Mouse (Mus musculus): ENCODE results near the gene Tmem30a.

The Tmem30a gene

GRCm38 (mm10) chr9:79792841-79793835, at the start of gene Tmem30a:
TSS of gene Tmem30a (minus strand) at chr9:79793507.
- peak; percentile 99 for DNase-seq (ENCODE audit: low read depth, low spot score)

GRCm38 (mm10) chr9:79842615-79843014, 49.3 kb upstream of the Tmem30a start:
- DNase-seq (ENCODE audit: low read depth, low spot score), result no peak

DNA sequence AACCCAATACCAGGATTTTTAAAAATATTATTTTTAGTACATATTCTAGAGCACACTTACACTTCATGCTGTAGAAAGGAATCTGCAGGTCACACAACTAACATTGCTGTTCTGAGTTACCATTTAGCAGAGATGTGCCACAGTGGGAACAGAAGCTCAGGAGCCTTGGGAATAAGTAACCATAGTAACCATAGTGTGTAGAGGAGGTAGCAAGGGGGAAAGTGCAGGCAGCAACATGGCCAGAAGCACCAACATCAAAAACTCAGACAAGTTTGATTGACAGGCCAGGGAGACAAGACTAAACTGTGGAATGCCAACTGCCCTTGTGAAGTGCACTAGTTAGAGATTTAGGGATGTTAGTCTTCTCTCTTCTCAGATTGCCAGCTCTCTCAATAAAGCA, 48.7 kb upstream of the Tmem30a start:
- DNase-seq (ENCODE audit: low read depth, low spot score), result no peak

- no peak for DNase-seq (ENCODE audit: low read depth, low spot score)
These were observed 38.0 kb upstream of the Tmem30a start for GRCm38 (mm10) chr9:79831294-79831693.

DNA sequence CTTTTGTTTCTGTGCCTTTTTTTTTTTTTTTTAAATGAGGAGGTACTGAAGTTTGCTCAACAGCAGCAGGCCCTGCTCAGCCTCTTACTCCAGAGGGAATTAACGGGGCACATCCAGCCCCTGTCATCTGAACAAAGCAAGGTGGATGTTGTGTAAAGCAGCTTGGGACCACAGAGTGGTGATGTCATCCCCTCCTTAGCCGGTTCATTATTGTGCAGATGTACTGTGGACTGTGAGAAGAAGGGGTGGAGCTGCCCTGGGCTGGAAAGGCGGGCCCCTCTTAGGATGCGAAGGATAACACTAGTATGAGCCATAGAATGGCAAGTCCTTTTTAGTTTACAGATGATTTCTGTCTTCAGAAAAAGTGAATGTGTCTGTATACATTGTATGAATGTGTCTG, 37.6 kb upstream of the Tmem30a start:
- DNase-seq (ENCODE audit: low read depth, low spot score), result no peak

GRCm38 (mm10) chr9:79829842-79830800, 36.8 kb upstream of the Tmem30a start:
- no peak for DNase-seq (ENCODE audit: low read depth, low spot score)

DNA sequence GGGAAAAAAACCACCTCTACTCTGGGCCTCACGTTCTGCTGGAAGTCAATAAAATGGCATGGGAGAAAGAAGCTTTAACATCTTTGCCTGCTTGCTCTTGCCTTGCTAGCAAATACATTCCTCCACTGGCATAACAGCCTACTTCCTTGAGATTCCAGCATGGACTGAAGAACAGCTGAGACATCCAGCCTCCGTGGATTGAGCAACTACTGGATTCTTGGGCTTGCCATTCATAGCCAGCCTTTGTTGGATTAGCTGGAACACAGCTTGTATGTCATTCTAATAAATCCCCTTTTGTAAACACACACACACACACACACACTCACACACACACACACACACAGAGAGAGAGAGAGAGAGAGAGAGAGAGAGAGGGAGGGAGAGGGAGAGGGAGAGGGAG, 33.8 kb upstream of the Tmem30a start:
- DNase-seq (ENCODE audit: low read depth, low spot score), result no peak

GRCm38 (mm10) chr9:79825526-79825925, 32.2 kb upstream of the Tmem30a start:
- DNase-seq (ENCODE audit: low read depth, low spot score), result no peak

- DNase-seq (ENCODE audit: low read depth, low spot score), result no peak
These were observed 30.5 kb upstream of the Tmem30a start for GRCm38 (mm10) chr9:79823856-79824255.

- DNase-seq (ENCODE audit: low read depth, low spot score), result no peak
These were observed 30.1 kb upstream of the Tmem30a start for GRCm38 (mm10) chr9:79823438-79823837.

DNA sequence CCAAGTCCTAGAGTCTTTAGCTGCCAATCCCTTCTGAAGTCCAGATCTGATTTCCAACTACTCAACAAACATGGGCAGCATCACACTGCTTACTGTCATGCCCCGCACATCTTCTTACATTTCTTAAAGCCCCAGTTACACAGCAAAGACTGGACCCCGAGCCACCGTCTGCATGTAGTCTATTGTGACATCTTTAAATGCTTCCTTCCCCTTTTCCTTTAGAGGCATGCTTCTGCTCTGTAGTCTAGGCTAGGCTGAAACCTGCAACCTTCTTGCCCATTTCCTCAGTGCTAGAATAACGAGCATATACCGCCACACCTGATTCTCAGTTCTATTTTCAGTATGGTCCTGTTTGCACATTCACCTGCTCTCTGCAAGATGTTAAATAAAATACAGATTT, 23.2 kb upstream of the Tmem30a start:
- DNase-seq (ENCODE audit: low read depth, low spot score), result no peak

GRCm38 (mm10) chr9:79816013-79816412, 22.7 kb upstream of the Tmem30a start:
- DNase-seq (ENCODE audit: low read depth, low spot score), result no peak

- DNase-seq (ENCODE audit: low read depth, low spot score), result peak; percentile 5
These were observed 21.3 kb upstream of the Tmem30a start for GRCm38 (mm10) chr9:79814592-79814991.

DNA sequence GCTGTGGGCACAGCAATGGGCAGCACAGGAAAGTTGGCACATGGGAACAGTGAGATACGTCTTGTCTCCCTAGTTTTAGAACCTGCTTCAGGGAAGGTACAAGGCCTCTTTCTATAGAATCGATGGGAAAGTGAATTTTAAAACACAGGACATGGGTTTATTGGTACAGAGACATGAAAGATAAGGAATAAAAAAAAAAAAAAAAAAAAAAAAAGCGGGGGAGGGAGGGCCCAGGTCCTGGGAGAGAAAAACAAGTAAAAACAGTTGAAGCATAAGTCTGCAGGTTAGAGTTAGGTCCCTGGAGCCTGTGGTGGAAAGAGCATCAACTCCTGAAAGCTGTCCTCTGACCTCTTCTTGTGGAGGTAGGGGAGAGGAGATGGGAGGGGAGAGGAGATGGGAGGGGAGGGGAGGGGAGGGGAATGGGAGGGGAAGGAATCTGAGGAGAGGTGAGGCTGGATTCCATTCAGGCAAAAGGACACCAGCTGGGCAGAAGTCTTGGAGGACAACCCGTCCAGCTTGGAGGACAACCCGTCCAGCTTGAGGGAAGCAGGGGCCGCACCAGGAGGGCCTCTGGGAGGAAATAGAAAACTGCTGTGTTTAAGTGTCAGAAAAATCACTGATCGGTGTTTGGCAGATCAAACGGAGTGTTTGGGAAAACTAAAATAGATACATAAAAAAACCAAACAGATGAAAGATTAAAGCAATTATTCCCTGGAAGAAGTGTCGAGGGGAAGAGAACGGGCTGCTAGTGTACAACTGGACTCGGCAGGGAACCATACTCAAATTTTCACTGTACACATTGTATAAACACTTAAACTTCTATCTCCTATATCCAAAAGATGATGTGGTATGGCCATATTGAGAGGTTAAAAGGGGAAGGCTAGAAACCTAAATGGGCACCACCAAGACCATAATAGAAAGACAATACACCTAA, 17.9 kb upstream of the Tmem30a start:
- no peak for DNase-seq (ENCODE audit: low read depth, low spot score)

DNA sequence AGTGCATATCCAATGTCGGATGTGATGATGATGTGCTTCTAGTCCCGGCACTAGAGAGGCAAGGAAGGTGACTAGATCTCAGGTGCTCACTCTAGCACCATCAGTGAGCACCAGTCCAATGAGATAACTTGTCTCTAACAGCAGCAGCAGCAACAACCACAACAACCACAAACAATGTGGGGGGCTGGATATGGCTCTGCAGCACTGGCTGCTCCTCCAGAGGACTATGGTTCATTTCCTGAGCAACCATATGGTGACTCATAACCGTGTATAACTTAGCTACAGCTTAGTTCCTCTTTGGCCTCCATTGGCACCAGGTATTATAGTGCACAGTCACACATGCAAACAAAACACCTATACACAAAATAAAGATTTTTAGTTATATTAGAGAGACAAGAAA, 17.2 kb upstream of the Tmem30a start:
- no peak for DNase-seq (ENCODE audit: low read depth, low spot score)

DNA sequence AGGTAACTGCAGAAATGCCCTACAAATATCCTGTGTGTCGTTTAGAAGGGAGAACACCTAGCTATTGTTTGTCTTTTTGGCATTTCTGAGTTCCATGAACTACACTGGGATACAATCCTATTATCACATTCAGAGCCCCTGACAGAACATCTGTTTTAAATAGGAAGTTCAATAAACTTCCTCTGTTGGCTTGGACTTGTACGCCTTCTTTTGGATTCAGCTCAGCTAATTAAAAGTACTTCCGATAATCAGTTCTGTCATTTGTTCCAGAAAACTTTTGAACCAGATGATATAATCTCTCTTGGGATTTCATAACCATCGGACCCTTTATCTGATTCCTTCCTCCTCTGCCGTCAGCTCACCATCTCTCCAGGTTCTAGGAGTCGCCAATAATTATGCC, 16.1 kb upstream of the Tmem30a start:
- no peak for DNase-seq (ENCODE audit: low read depth, low spot score)

GRCm38 (mm10) chr9:79807178-79807577, 13.9 kb upstream of the Tmem30a start:
- no peak for DNase-seq (ENCODE audit: low read depth, low spot score)

DNA sequence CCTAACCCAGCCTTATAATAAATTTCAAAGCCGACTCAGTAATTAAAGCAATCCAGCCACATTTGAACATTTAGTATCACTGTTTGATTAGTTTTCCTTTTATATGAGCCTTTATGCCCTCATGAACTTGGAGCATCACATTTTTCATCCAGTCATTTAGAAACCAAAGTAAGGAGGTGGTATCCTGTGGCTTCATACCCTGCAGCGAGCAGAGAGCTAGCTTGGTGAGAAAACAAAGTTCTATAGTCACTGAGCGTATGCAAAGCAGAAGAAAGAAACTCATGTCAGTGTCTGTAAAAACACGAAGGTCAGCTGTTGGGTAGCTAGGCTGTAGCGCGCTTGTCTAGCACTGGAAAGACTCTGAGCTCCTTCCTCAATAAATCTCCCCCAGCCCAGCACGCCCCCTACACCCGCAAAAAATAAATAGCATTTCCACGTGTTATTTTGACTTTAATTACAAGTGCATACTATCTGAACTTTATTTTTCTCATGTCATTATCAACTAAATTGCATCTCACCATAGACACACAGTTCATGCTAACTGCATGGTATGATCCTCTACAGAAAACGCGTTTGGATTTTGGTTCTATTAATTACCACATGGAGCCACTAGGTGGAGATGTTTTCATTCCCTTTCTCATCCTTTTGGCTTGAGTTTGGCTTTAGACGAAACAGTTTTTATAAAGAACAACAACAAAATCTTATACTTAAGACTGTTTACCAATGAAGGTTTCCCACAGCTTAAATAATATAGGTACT, 13.2 kb upstream of the Tmem30a start:
- DNase-seq (ENCODE audit: low read depth, low spot score), result peak; percentile 58

DNA sequence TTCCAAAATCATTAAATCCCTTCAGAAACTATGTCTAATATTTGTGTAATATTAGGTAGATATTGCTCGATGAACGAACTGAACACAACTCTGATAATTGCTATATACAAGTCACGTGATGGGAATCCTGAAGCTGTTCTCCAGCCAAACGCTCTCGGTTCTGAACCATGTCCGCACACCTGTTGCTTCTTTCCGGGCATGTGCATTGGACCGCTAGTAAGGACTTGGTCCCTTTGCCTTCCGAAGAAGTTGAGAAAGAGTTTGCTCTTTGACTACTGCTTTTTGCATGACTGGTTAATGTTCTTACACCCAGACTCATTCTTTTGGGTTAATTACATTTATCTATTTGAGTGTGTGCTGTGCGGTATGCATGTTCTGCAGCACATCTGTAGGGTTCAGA, 12.1 kb upstream of the Tmem30a start:
- no peak for DNase-seq (ENCODE audit: low read depth, low spot score)

DNA sequence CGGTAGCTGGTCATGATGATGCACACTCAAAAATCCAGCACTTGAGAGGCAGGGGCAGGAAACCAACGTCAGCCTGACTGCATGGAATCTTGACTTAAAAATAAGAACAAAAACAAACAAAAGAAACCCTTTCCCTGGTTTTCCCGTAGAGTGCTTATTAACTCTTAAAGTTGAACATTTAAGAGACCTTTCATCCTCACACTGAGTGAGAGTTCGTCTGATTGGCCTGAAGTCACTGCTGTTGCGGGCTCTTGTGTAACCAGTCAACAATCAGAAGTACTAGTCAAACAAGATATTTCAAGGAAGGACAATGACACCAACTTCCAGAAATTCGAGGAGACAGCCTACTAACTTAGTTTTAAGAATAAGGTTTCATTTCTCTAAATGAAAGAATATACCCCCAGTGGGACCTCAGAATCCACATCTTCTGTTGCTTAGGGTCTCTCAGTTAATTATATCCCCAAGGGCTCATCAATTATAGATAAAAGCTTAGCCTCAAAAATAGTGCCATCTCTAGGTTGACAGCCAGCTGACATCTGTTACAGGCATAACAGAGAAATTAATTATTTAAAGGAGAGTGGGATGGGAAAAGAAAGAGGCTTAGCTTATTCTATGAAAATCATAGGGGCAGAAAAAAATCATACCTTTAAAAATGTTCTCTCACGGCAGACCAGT, 3.3 kb upstream of the Tmem30a start:
- no peak for DNase-seq (ENCODE audit: low read depth, low spot score)
